Mouse (Mus musculus) midbrain, embryonic 13.5 days (tissue): Measurements from ENCODE around the gene Slc24a5. TPM values are rescaled to one million over a fixed set of nuclear protein-coding genes. Genes with fewer than 3 reads are reported as not detected.

ENCODE experiments used
- ATAC-seq: fragments of 200-750 bp; cut with Nextera tagmentation; 2 replicates; pipeline ENCODE4 v1.8.0; 2017; ENCODE audit warnings: mild to moderate bottlenecking, moderate TSS enrichment, moderate library complexity
- H3K27ac ChIP-seq: fragments of 300-500 bp; sonication (generic); 2 replicates; pipeline ENCODE4 v1.5.1; 2015; ENCODE audit warnings: inconsistent platforms, mild to moderate bottlenecking, moderate library complexity
- H3K27me3 ChIP-seq: fragments of 300-500 bp; sonication (generic); 2 replicates; pipeline ENCODE4 v1.6.1; 2015; ENCODE audit warnings: mild to moderate bottlenecking, inconsistent platforms
- H3K36me3 ChIP-seq: fragments of 300-500 bp; sonication (generic); 2 replicates; pipeline ENCODE4 v1.6.1; 2015; ENCODE audit warnings: mild to moderate bottlenecking, inconsistent platforms
- H3K4me1 ChIP-seq: fragments of 300-500 bp; sonication (generic); replicated peaks from 2 replicates; pipeline ENCODE4 v1.6.1; 2015; ENCODE audit warnings: inconsistent platforms
- H3K4me2 ChIP-seq: fragments of 300-500 bp; sonication (generic); replicated peaks from 2 replicates; pipeline ENCODE4 v1.6.1; 2015; ENCODE audit warnings: moderate library complexity, mild to moderate bottlenecking, inconsistent platforms
- H3K4me3 ChIP-seq: fragments of 300-500 bp; sonication (generic); replicated peaks from 2 replicates; pipeline ENCODE4 v1.5.1; 2015; ENCODE audit warnings: mild to moderate bottlenecking, inconsistent platforms
- H3K9ac ChIP-seq: fragments of 300-500 bp; sonication (generic); replicated peaks from 2 replicates; pipeline ENCODE4 v1.6.1; 2015; ENCODE audit warnings: mild to moderate bottlenecking, inconsistent platforms
- H3K9me3 ChIP-seq: fragments of 300-500 bp; sonication (generic); 2 replicates; pipeline ENCODE4 v1.6.1; 2016; ENCODE audit warnings: mild to moderate bottlenecking, inconsistent platforms
- WGBS: fragments of 180-500 bp; shearing (Covaris S2); methylation state at CpG from one replicate; pipeline ENCODE4 v1.1.7; 2015; 5-methylcytosine and 5-hydroxymethylcytosine counted together
- polyA plus RNA-seq: library from polyadenylated mRNA; unstranded; fragments of >200 nt; fragmentation: Nextera tagmentation; extraction: Ambion mirVana; gene quantifications from 2 replicates; pipeline ENCODE4 v1.2.1, GENCODE M21; 2015

Slc24a5 gene
- polyA plus RNA-seq, 1 experiment from 2014 or later, result 5.6 TPM

GRCm38 (mm10) chr2:125122624-125123476 is 54.9 kb downstream of the Slc24a5 start:
- no peaks in the 10 kb centered on the region for H3K9me3 ChIP-seq
- WGBS, result under 1% methylated on average over 46 of the region's 59 CpGs
- H3K27ac ChIP-seq, result peak overlapping the region; percentile 97
- H3K27me3 ChIP-seq, result no peaks in the 10 kb centered on the region
- peak overlapping the region; percentile 98 for H3K9ac ChIP-seq
- peak overlapping the region; percentile 78 for H3K4me2 ChIP-seq
- peak; percentile 86 for ATAC-seq
- H3K36me3 ChIP-seq, result no peaks in the 10 kb centered on the region
- H3K4me3 ChIP-seq, result peak overlapping the region; percentile 83
- peaks cover 32% of the 10 kb centered on the region for H3K4me1 ChIP-seq

- peak within 1 kb of the TSS; percentile 97 for H3K27ac ChIP-seq
- H3K4me1 ChIP-seq, result peaks cover 30% of the 10 kb centered on the region
- ATAC-seq, result peak; percentile 86
- H3K27me3 ChIP-seq, result no peaks in the 10 kb centered on the region
- H3K9me3 ChIP-seq, result no peaks in the 10 kb centered on the region
- peak within 1 kb of the TSS; percentile 78 for H3K4me2 ChIP-seq
- H3K9ac ChIP-seq, result peak within 1 kb of the TSS; percentile 98
- peak within 1 kb of the TSS; percentile 83 for H3K4me3 ChIP-seq
- no peaks in the 10 kb centered on the region for H3K36me3 ChIP-seq
- WGBS, result under 1% methylated on average over 48 of the region's 48 CpGs
These were observed 55.5 kb downstream of the Slc24a5 start, which contains the start of gene Myef2 for GRCm38 (mm10) chr2:125123477-125123852. Gene Myef2 (minus strand): TSS chr2:125123661.

- whole genome bisulfite sequencing, result 37% methylated on average over 4 of the region's 4 CpGs
These were observed 57.9 kb downstream of the Slc24a5 start for GRCm38 (mm10) chr2:125125824-125126223.

GRCm38 (mm10) chr2:125126792-125127191 is 58.9 kb downstream of the Slc24a5 start:
- H3K9ac ChIP-seq, result no peak overlapping the region
- 87% methylated on average over 3 of the region's 3 CpGs for WGBS
- no peak overlapping the region for H3K27ac ChIP-seq
- no peak overlapping the region for H3K4me2 ChIP-seq
- no peaks in the 10 kb centered on the region for H3K27me3 ChIP-seq
- H3K9me3 ChIP-seq, result no peaks in the 10 kb centered on the region
- H3K4me1 ChIP-seq, result peaks cover 5% of the 10 kb centered on the region
- no peaks in the 10 kb centered on the region for H3K36me3 ChIP-seq
- no peak for ATAC-seq
- H3K4me3 ChIP-seq, result no peak overlapping the region

More at GRCm38 (mm10) chr2:125125824-125126223, 57.9 kb downstream of the Slc24a5 start:
- Histone ChIP-seq H3K9ac (no peak overlapping the region), H3K9me3 (no peaks in the 10 kb centered on the region), H3K27me3 (no peaks in the 10 kb centered on the region), H3K4me3 (no peak overlapping the region), H3K4me1 (peaks cover 14% of the 10 kb centered on the region), H3K36me3 (no peaks in the 10 kb centered on the region), H3K27ac (no peak overlapping the region), H3K4me2 (no peak overlapping the region)
- ATAC-seq, result no peak

GRCm38 (mm10) chr2:125134113-125134512 is 66.2 kb downstream of the Slc24a5 start:
- Histone ChIP-seq H3K36me3 (no peaks in the 10 kb centered on the region), H3K4me3 (no peak overlapping the region), H3K9me3 (no peaks in the 10 kb centered on the region), H3K27me3 (no peaks in the 10 kb centered on the region), H3K4me1 (peaks cover 14% of the 10 kb centered on the region; the same call in 1 of the 2 replicates), H3K4me2 (no peak overlapping the region), H3K9ac (no peak overlapping the region), H3K27ac (no peak overlapping the region)
- no peak for ATAC-seq
- 16% methylated on average over 4 of the region's 4 CpGs for WGBS

- H3K4me2 ChIP-seq, result peak within 1 kb of the TSS; percentile 73
- H3K9ac ChIP-seq, result peak within 1 kb of the TSS; percentile 63
- peak within 1 kb of the TSS; percentile 64 for H3K27ac ChIP-seq
- ATAC-seq, result peak; percentile 84
- no peaks in the 10 kb centered on the region for H3K27me3 ChIP-seq
- WGBS, result under 1% methylated on average over 39 of the region's 39 CpGs
- no peaks in the 10 kb centered on the region for H3K9me3 ChIP-seq
- peaks cover 14% of the 10 kb centered on the region; the same call in 1 of the 2 replicates for H3K4me1 ChIP-seq
- peak within 1 kb of the TSS; percentile 53 for H3K4me3 ChIP-seq
- no peaks in the 10 kb centered on the region for H3K36me3 ChIP-seq
These were observed 68.2 kb downstream of the Slc24a5 start, which contains the start of gene Ctxn2 for GRCm38 (mm10) chr2:125135903-125136811. Gene Ctxn2 (plus strand): TSS chr2:125136692.

- peak overlapping the region; percentile 73 for H3K4me2 ChIP-seq
- peaks cover 14% of the 10 kb centered on the region; the same call in 1 of the 2 replicates for H3K4me1 ChIP-seq
- H3K9me3 ChIP-seq, result no peaks in the 10 kb centered on the region
- no peaks in the 10 kb centered on the region for H3K36me3 ChIP-seq
- H3K27ac ChIP-seq, result peak overlapping the region; percentile 64; the same call in 1 of the 2 replicates
- peak overlapping the region; percentile 53 for H3K4me3 ChIP-seq
- 33% methylated on average over 7 of the region's 7 CpGs for WGBS
- peak overlapping the region; percentile 63; the same call in 1 of the 2 replicates for H3K9ac ChIP-seq
- H3K27me3 ChIP-seq, result no peaks in the 10 kb centered on the region
- no peak for ATAC-seq
These were observed 68.9 kb downstream of the Slc24a5 start for GRCm38 (mm10) chr2:125136846-125137245.

Other genes starting within 250 kb of the Slc24a5 start
- gene Myef2, start 55.5 kb downstream of the Slc24a5 start, polyA plus RNA-seq, result 244 and 271 TPM in 2 replicates
- gene Ctxn2, start 68.6 kb downstream of the Slc24a5 start, polyA plus RNA-seq, result 4.2 and 5.0 TPM in 2 replicates
- gene Slc12a1, start 84.4 kb downstream of the Slc24a5 start, polyA plus RNA-seq, result not detected in 2 replicates
- gene Dut, start 179.1 kb downstream of the Slc24a5 start, polyA plus RNA-seq, result 97.0 and 105 TPM in 2 replicates